Mouse (Mus musculus) bone marrow, adult 2 months (tissue): ENCODE results near the gene Clpp.

Experiments used
- CTCF ChIP-seq: fragments of 200-500 bp; IDR thresholded peaks from 2 replicates; pipeline ENCODE4 v1.5.1; 2011; ENCODE audit warnings: low read length, control low read depth; ENCODE audit not compliant: control insufficient read depth, insufficient read depth
- POLR2A ChIP-seq: fragments of 200-500 bp; IDR thresholded peaks from 2 replicates; pipeline ENCODE4 v1.6.1; 2011; ENCODE audit warnings: low read depth, mild to moderate bottlenecking, control low read depth, low read length, borderline replicate concordance; ENCODE audit not compliant: control insufficient read depth

DNA sequence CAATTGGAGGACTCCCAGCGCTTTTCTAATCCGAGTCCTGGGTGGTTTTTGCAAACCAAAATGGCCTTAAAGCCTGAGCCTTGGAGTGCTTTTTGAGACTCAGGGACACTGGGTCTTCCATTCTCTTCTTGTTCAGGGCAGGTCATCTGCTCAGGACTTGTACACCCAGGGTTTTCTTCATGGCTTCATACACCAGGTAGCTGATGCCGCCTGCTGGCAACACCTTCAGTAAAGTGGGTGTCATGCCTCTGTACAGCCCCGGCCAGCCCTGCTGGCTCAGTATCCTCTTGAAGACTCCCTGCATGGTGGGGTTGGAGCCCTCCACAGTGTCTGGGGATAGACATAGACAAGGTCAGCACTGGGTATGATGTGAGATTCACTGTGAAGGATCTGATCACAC lies 42.7 kb downstream of the Clpp start:
- TF ChIP-seq CTCF = no peak
- TF ChIP-seq POLR2A = no peak
